Mouse (Mus musculus) neural tube, embryonic 10.5 days (tissue): Measurements from ENCODE around the gene Ppp2r5d.

ENCODE experiments used
- DNase-seq: peaks from one replicate; pipeline ENCODE4 v3.0.0-alpha.2; 2017; ENCODE audit warnings: low spot score; ENCODE audit errors: extremely low spot score

Gene Ppp2r5d

DNA sequence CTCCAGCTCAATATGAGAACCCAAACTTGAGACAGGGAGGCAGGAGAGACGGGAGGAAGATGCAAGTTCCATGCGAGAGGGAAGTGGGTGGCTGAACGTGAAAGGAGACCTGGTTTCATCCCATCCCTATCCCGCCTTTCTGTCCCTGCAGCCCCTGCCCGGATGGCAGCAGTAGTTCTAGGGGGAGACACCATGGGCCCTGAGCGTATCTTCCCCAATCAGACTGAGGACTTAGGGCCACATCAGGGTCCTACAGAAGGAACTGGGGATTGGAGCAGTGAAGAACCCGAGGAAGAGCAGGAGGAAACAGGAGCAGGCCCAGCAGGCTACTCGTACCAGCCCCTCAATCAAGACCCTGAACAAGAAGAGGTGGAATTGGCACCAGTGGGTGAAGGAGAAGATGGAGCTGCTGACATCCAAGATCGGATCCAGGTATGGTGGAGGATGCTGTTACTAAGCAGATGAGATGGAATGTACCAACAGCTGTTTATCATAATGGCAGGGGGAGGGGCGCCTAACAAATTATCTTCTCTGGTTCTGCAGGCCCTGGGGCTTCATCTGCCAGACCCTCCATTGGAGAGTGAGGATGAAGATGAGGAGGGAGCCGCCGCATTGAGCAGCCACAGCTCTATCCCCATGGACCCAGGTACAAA is 23.3 kb downstream of the Ppp2r5d start:
- DNase-seq = no peak

DNA sequence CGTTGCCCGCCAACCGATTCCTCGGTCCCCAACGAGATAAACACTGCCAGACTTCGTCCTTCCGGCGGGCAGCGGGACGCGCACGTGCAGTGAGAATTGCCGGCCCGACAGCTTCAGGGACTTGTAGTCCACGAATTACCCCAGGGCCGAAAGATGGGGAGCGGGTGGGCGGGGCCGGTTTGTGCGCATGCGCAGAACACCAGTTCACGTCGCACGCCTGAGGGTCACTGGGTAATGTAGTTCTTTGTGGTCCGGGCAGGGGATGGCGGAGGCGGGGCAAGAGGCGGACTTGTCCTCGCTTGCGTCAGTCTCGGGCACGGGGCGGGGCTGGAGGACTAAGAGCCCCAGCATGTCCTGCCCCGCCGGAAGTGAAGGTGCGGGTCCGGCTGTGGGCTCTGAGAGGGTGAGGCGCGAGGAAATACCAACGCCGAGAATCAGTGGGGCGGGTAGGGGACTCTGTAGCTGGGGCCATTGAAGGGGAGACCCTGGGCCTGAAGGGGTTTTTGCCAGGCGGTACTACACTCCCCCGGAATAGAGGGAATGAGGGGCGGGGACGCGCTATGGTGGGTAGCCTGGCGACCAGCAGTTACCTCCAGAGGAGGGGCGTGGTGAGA is 24.0 kb downstream of the Ppp2r5d start, which contains the start of gene Klhdc3:
Gene Klhdc3, minus strand, starts transcription at position 155 of the 614 bp plus-strand sequence.
- peak; percentile 100 for DNase-seq

- DNase-seq = no peak
Measured at GRCm38 (mm10) chr17:46679843-46680759, 24.8 kb downstream of the Ppp2r5d start.

DNA sequence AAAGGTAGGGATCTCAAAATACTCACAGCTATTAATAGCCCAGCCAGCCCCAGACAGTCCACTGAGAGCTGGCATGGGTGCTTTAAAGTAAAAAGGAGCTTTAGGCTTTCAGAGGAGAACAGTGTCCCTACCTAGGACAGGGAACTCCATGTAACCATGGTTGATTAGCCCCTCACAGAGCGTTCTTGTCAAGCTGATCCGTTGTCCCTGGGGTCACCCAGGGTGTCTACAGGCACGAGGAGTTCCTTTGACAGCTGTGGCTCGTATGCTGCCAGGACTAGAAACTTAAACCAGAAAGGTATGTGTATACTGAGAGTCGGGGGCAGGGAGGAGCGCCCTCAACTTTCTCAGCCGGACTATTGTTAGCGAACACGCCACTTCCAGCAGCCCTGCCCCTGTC is 26.0 kb downstream of the Ppp2r5d start:
- no peak for DNase-seq

- DNase-seq = no peak
Measured at GRCm38 (mm10) chr17:46678416-46678815, 26.5 kb downstream of the Ppp2r5d start, which contains the start of gene Mea1. TSS of gene Mea1 (plus strand) at chr17:46678793.

GRCm38 (mm10) chr17:46674530-46675283 is 30.2 kb downstream of the Ppp2r5d start:
- no peak for DNase-seq

DNA sequence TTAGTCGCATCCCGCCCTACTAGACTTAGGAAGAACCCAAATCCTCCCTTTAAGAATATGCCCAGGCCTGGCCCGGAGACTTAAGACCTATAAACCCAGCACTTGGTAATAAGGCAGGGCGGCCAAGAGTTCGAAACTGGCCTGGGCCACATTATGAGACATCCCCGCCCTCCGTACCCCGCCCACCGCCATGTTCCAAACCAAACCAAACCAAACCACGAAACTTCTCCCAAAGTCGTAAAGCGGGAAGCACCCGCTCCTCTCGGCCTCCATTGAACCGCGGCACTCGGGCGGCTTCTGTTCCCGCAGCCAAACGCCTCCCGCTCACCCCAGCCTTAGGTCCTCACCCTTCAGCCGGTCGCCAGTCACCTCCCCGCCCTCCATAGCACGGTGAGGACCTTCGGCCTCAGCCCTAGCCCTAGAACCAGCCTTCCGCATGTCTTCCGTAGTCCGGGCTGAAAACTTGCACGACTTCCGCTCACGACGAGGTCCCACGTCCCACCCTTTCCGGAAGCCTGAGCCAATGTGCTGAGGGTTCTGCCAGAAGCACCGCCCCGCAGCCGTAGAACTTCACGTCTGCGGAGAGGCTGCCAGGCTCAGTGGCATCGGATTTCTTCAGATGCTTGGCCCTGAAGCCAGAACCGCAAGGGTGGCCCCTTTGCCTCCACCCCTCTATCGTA is 30.9 kb downstream of the Ppp2r5d start, which contains the start of gene Rrp36:
Gene Rrp36, minus strand, starts transcription at position 503 of the 680 bp plus-strand sequence.
- peak; percentile 90 for DNase-seq

GRCm38 (mm10) chr17:46669911-46670310 is 35.0 kb downstream of the Ppp2r5d start:
- DNase-seq = no peak

- DNase-seq = no peak
Measured at GRCm38 (mm10) chr17:46667712-46668111, 37.2 kb downstream of the Ppp2r5d start.

DNA sequence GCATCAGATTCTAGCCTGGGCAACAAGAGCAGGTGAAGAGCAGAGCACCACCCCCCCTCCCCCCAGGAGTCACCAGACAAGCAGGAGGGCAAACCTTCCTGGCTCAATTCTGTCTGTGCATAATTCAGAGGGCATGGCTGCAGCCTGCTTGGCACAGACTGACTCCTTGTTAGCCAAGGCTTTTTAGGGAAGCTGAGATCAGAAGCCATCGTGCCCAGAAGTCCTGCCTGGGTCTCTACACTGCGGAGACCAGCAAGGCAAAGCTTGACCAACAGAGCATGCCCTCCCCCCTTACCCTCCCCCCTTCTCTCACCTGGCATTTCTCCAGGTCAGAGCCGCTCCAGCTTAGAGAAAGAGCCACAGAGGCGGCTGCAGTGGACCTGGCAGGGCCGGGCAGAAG is 42.2 kb downstream of the Ppp2r5d start:
- DNase-seq = no peak

- DNase-seq = no peak
Measured at GRCm38 (mm10) chr17:46661981-46662380, 42.9 kb downstream of the Ppp2r5d start.

DNA sequence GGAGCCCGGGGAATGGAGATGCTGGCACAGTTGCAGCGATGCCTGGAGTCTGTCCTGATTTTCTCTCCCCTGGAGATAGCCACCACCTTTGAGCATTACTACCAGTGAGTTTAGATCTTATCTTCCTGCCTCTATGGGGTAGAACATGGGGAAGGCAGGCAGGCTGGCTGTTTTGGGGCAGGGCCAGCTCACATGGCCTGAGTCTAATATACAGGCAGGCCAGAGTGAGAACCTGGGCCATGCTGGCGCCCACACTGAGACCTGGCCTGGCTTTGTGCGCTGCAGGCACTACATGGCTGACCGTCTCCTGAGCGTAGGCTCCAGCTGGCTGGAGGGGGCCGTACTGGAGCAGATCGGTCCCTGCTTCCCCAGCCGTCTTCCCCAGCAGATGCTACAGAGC is 43.6 kb downstream of the Ppp2r5d start:
- DNase-seq = no peak

GRCm38 (mm10) chr17:46656054-46656453 is 48.9 kb downstream of the Ppp2r5d start:
- no peak for DNase-seq

- DNase-seq = no peak
Measured at GRCm38 (mm10) chr17:46651755-46652547, 53.0 kb downstream of the Ppp2r5d start.

DNA sequence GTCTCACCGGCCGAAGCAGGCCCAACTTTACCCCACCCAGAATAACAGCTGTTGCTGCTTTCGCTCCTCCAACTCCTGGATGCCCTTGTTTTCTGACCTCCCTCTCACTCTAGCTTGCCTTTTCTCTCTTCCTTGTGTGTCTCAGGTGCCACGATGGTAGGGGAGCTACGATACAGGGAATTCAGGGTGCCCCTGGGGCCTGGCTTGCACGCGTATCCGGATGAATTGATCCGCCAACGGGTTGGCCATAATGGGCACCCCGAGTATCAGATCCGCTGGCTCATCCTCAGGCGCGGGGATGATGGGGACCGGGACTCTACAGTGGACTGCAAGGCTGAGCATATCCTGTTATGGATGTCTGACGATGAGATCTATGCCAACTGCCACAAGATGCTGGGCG is 53.6 kb downstream of the Ppp2r5d start:
- DNase-seq = no peak

GRCm38 (mm10) chr17:46650232-46651031 is 54.5 kb downstream of the Ppp2r5d start, which contains the start of gene Cul7:
TSS of gene Cul7 (plus strand) at chr17:46650337.
- peak; percentile 93 for DNase-seq

- DNase-seq = no peak
Measured at GRCm38 (mm10) chr17:46649811-46650210, 55.1 kb downstream of the Ppp2r5d start.

DNA sequence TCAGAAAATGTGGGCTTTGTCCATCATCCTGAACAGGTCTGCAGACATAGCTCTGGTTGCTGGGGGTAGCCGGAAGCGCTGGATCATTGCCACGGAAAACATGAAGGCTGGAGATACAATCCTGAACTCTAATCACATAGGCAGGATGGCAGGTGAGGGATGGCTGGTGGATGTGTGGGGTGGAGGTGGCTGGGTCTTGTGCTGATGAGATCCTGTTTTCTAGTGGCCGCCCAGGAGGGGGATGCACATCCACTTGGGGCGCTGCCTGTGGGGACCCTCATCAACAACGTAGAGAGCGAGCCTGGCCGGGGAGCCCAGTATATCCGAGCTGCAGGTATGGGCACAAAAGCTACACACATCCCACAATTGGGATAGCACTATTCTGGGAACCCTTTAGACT is 56.5 kb downstream of the Ppp2r5d start:
- DNase-seq = no peak

GRCm38 (mm10) chr17:46647279-46647678 is 57.6 kb downstream of the Ppp2r5d start:
- DNase-seq = no peak
